Mouse (Mus musculus) heart, adult 2 months (tissue): Measurements from ENCODE around the gene Mpp5. TPM values are rescaled to one million over a fixed set of nuclear protein-coding genes. Genes with fewer than 3 reads are reported as not detected.

Source experiments
- DNase-seq, 2 experiments: peaks; one replicate each; pipeline ENCODE4 v3.0.0; 2021
- H3K27ac ChIP-seq: fragments of 200-600 bp; 2 replicates; pipeline ENCODE4 v1.8.1; 2022
- H3K27me3 ChIP-seq: fragments of 200-500 bp; 2 replicates; pipeline ENCODE4 v1.6.1; 2012; ENCODE audit warnings: mild to moderate bottlenecking, low read length, inconsistent platforms, mixed read lengths; ENCODE audit not compliant: control insufficient read depth, insufficient read depth
- H3K36me3 ChIP-seq: fragments of 200-500 bp; 2 replicates; pipeline ENCODE4 v1.6.1; 2012; ENCODE audit warnings: low read length, inconsistent platforms; ENCODE audit not compliant: control insufficient read depth, insufficient read depth
- H3K4me1 ChIP-seq: fragments of 200-500 bp; 2 replicates; pipeline ENCODE4 v1.6.1; 2011; ENCODE audit warnings: low read length; ENCODE audit not compliant: control insufficient read depth, insufficient read depth
- H3K4me3 ChIP-seq: fragments of 200-600 bp; 2 replicates; pipeline ENCODE4 v1.8.1; 2022
- H3K79me2 ChIP-seq: fragments of 200-500 bp; replicated peaks from 2 replicates; pipeline ENCODE4 v1.6.1; 2012; ENCODE audit warnings: mild to moderate bottlenecking, inconsistent platforms, low read length, moderate library complexity, mixed read lengths; ENCODE audit not compliant: control insufficient read depth, insufficient read depth
- H3K9ac ChIP-seq: fragments of 200-500 bp; 2 replicates; pipeline ENCODE4 v1.6.1; 2012; ENCODE audit warnings: low read depth, mild to moderate bottlenecking, control low read depth, inconsistent platforms, low read length, mixed read lengths
- CTCF ChIP-seq: fragments of 200-600 bp; IDR thresholded peaks from 2 replicates; pipeline ENCODE4 v1.8.1; 2022; ENCODE audit warnings: antibody characterized with exemption, mild to moderate bottlenecking, moderate library complexity
- EP300 ChIP-seq: fragments of 200-500 bp; IDR thresholded peaks from 2 replicates; pipeline ENCODE4 v1.6.1; 2011; ENCODE audit warnings: low read depth, low read length, control low read depth; ENCODE audit not compliant: insufficient read depth
- POLR2A ChIP-seq: fragments of 200-500 bp; IDR thresholded peaks from 2 replicates; pipeline ENCODE4 v1.6.1; 2011; ENCODE audit warnings: mild to moderate bottlenecking, low read depth, low read length, control low read depth; ENCODE audit not compliant: insufficient read depth
- WGBS: fragments of 180-500 bp; shearing (Covaris S2); methylation state at CpG from one replicate; pipeline ENCODE4 v1.1.7; 2018; 5-methylcytosine and 5-hydroxymethylcytosine counted together
- intact Hi-C: fragments of 180-260 bp; cut with DNase I; formaldehyde crosslinking; loops from one replicate; pipeline ENCODE4 v1.15.1; 2025
- long read RNA-seq: library from polyadenylated mRNA; stranded (forward); transcript quantifications from one replicate; pipeline ENCODE4 v2.0.0, GENCODE M21; 2021
- polyA plus RNA-seq: library from polyadenylated mRNA; depleted of rRNA; stranded (reverse); fragments of >200 nt; gene quantifications from 2 replicates; pipeline ENCODE4 v1.2.3, GENCODE M21; 2012; rRNA removed
- total RNA-seq, 2 experiments: library from RNA; stranded (reverse); gene quantifications; 2 replicates each; pipeline ENCODE4 v1.2.3; 2021

The Mpp5 gene
- total RNA-seq (10 to 100 TPM; 11.1 to 19.2 TPM), polyA plus RNA-seq (2.1 and 6.5 TPM in 2 replicates)
- long read RNA-seq, full-length matches to known transcripts, result 4 of 9 reads
- long read RNA-seq, partial matches to known transcripts, result 0 of 9 reads
- long read RNA-seq, other reads (novel, unspliced or antisense), result 5 of 9 reads

DNA sequence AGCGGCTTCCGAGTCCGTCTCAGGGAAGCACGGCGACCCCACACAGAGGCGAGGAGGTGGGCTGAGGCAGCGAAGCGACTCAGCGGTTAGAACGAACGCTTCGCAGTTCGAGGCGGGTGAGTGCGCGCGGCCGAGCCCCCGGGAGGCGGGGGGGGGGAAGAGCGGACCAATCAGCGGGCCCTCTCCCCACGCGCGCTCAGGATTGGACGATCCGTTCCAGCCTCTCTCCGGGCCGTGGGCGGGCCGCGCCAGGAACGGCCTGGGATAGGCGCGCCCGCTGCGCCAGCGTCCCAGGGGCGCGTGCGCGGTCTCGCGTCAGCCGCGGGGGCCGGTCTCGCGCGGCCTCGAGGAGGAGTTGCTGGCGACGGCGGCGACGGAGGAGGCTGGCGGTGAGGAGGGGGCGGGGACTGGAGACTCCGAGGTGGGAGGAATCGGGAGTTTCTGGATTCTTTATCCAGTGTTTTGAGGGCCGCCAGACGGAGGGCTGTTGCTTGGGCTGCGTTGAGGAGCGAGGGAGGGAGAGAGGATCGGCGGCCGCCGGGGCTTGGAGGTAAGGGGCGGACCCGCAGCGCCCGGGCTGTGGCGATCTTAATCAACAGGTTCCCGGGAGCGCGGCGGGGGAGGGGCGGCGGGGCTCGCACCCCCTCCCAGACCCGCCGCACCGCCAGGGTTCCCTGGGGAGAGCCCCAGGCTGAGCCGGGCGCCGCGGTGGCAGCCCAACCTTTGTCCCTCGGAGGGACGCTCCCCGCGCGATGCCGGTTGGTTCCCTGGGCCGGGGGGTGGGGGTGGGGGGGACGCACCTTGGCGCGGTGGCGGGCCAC, at the start of gene Mpp5:
Mpp5 (plus strand) TSS at position 351 of the 821 bp plus-strand sequence.
- Histone ChIP-seq H3K9ac (peak within 1 kb of the TSS; percentile 78), H3K79me2 (no peaks in the 10 kb centered on the region; the same call in 1 of the 2 replicates), H3K36me3 (peaks cover 2% of the 10 kb centered on the region), H3K27me3 (no peaks in the 10 kb centered on the region), H3K4me1 (no peaks in the 10 kb centered on the region), H3K27ac (peak within 1 kb of the TSS; percentile 94), H3K4me3 (peak within 1 kb of the TSS; percentile 89)
- DNase-seq, result peak; percentile 95 to 99
- intact Hi-C loops, result loop anchor here (2.0 to 5.0 kb wide), 2 partner anchors 114 to 522 kb away; partner anchors contain the start of genes Atp6v1d, Eif2s1 and Gphn
- TF ChIP-seq CTCF, result no peak
- peak; percentile 43 for TF ChIP-seq POLR2A
- under 1% methylated on average over 97 of the region's 98 CpGs for WGBS

DNA sequence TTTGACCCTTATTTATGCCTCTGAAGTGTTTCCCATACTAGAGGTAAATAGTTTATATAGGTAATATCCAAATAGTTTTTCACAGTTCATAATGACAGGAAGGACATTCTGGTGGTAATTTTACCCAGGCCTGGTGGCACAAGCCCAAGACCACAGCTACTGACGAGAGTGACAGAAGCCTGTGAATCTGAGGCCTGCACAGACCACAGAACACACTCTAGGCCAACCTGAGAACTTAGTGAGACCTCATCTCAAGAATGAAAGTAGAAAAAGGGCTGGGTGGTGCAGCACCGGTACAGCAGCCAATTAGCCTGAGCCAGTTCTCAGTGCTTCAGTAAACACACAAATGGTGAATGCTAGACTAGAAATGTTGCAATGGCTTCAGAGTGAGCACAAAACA, 30.9 kb upstream of the Mpp5 start:
- 81% methylated on average over 2 of the region's 2 CpGs for WGBS
- Histone ChIP-seq H3K4me3 (no peak overlapping the region), H3K9ac (no peak overlapping the region), H3K27ac (no peak overlapping the region), H3K79me2 (no peaks in the 10 kb centered on the region), H3K36me3 (no peaks in the 10 kb centered on the region), H3K27me3 (no peaks in the 10 kb centered on the region), H3K4me1 (no peaks in the 10 kb centered on the region)
- TF ChIP-seq CTCF, result no peak
- intact Hi-C loops, result loop anchor here (1.0 kb wide), 1 partner anchor 27 kb away; no protein-coding TSS in a partner anchor
- DNase-seq, result no peak

DNA sequence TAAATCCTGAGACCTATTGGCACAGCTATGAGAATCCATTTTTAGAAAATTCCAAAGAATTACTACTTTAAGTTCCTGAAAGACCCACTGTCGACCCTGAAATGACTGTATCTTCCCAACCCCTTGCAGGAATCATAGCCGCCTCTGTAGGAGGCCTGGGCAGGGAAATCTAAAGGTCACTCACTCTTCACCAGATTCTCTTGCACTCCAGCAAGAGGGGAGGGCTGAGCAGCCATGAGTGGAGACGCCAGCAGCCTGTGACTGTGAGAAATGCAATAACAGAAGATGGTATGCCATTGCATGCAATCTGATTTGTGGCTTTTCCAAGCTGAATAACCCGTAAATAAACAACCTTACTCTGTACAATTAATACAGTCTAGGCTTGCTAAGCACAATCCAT, 21.0 kb upstream of the Mpp5 start:
- Histone ChIP-seq H3K27ac (no peak overlapping the region), H3K9ac (no peak overlapping the region), H3K4me3 (no peak overlapping the region), H3K27me3 (no peaks in the 10 kb centered on the region), H3K4me1 (no peaks in the 10 kb centered on the region), H3K79me2 (no peaks in the 10 kb centered on the region), H3K36me3 (no peaks in the 10 kb centered on the region)
- no peak for DNase-seq
- WGBS, result 64% methylated on average over 4 of the region's 4 CpGs
- intact Hi-C loops, result no loop called here
- TF ChIP-seq EP300, result no peak
- TF ChIP-seq POLR2A, result no peak
- TF ChIP-seq CTCF, result no peak

DNA sequence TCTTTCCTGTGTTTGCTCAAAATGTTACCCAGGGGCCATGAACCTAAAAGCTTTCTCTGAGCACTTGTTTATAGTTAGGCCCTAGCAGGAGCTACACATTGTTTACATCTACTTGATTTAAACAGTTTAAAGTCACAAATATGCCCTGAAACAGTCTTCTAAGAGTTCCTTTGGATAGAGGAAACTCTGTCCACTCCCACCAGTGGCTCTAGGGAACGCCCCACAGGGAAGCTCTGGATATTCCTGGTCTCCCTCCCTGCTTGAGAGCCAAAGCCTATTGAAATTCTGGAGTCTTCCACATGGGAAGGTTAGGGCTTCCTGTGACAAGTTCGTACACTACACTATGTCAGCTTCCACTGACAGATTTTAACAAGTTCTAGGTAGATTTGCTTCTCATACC, 9.1 kb upstream of the Mpp5 start:
- H3K27me3 ChIP-seq, result no peaks in the 10 kb centered on the region
- H3K36me3 ChIP-seq, result no peaks in the 10 kb centered on the region
- no peak overlapping the region for H3K4me3 ChIP-seq
- no peak overlapping the region for H3K27ac ChIP-seq
- TF ChIP-seq CTCF (no peak), EP300 (no peak), POLR2A (no peak)
- no peaks in the 10 kb centered on the region for H3K4me1 ChIP-seq
- 50% methylated on average over 2 of the region's 2 CpGs for WGBS
- intact Hi-C loops, result no loop called here
- H3K9ac ChIP-seq, result no peak overlapping the region
- no peak for DNase-seq
- H3K79me2 ChIP-seq, result no peaks in the 10 kb centered on the region

DNA sequence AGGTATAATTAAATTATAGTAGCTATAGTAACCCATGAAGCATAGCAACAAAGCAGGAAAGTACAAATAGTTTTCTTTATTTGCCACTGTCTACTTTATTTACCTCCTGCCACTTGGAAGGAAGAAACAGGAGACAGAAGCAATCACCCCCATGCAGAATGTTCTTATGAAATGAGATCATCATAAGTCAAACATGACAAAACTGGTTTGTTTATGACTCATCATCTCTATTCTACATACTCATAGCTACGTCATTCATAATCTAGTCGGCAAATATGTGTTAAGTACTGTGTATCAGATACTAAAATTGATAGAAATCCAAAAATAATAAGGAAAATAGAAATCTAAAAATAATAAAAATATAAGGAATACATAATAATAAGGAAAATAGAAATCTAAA, 8.4 kb upstream of the Mpp5 start:
- H3K36me3 ChIP-seq, result no peaks in the 10 kb centered on the region
- no peak overlapping the region for H3K27ac ChIP-seq
- DNase-seq, result no peak
- no peaks in the 10 kb centered on the region for H3K27me3 ChIP-seq
- TF ChIP-seq EP300, result no peak
- no peak for TF ChIP-seq CTCF
- TF ChIP-seq POLR2A, result no peak
- H3K9ac ChIP-seq, result no peak overlapping the region
- intact Hi-C loops, result no loop called here
- no peaks in the 10 kb centered on the region for H3K4me1 ChIP-seq
- no peaks in the 10 kb centered on the region for H3K79me2 ChIP-seq
- H3K4me3 ChIP-seq, result no peak overlapping the region
- WGBS, result 62% methylated on average over 2 of the region's 2 CpGs

GRCm38 (mm10) chr12:78746226-78746625, 2.5 kb upstream of the Mpp5 start:
- WGBS, result 72% methylated on average over 6 of the region's 6 CpGs
- Histone ChIP-seq H3K36me3 (no peaks in the 10 kb centered on the region), H3K79me2 (no peaks in the 10 kb centered on the region), H3K9ac (no peak overlapping the region), H3K27me3 (no peaks in the 10 kb centered on the region), H3K4me3 (no peak overlapping the region), H3K4me1 (no peaks in the 10 kb centered on the region), H3K27ac (no peak overlapping the region)
- DNase-seq, result no peak
- intact Hi-C loops, result loop anchor here (5.0 kb wide), 1 partner anchor 116 kb away; the partner anchor contains the start of genes Atp6v1d and Eif2s1
- TF ChIP-seq POLR2A (no peak), CTCF (no peak), EP300 (no peak)
